Mouse (Mus musculus): ENCODE measurements around the gene Dnmt1.

Gene Dnmt1

GRCm38 (mm10) chr9:20976961-20977689, 17.4 kb upstream of the Dnmt1 start:
- no peak for DNase-seq (ENCODE audit: low read depth)

GRCm38 (mm10) chr9:20976216-20976960, 16.7 kb upstream of the Dnmt1 start, which contains the start of gene S1pr2:
TSS of gene S1pr2 (minus strand) at chr9:20976781.
- peak; percentile 81 for DNase-seq (ENCODE audit: low read depth)

- no peak for DNase-seq (ENCODE audit: low read depth)
These were observed 15.9 kb upstream of the Dnmt1 start for GRCm38 (mm10) chr9:20975431-20976215.

DNA sequence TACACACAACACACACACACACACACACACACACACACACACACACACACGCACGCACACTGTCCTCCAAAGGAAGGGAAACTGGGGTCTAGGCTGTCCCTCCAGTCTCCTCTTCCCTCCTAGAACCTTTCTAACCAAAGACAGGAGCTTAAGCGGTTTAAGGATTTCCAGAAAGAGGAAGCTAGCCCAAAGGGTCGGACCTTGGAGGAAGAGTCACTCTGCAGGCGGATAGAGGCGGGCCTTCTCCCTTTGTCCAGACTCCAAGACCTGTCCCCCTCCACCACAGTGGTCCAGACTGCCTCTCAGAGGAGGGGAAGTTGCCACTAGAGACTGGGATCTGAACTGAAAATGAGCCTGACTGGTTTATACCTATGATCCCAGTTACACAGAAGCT, 14.0 kb upstream of the Dnmt1 start:
- peak; percentile 62 for DNase-seq (ENCODE audit: low read depth)

- DNase-seq (ENCODE audit: low read depth), result no peak
These were observed 13.5 kb upstream of the Dnmt1 start for GRCm38 (mm10) chr9:20973001-20973681.

DNA sequence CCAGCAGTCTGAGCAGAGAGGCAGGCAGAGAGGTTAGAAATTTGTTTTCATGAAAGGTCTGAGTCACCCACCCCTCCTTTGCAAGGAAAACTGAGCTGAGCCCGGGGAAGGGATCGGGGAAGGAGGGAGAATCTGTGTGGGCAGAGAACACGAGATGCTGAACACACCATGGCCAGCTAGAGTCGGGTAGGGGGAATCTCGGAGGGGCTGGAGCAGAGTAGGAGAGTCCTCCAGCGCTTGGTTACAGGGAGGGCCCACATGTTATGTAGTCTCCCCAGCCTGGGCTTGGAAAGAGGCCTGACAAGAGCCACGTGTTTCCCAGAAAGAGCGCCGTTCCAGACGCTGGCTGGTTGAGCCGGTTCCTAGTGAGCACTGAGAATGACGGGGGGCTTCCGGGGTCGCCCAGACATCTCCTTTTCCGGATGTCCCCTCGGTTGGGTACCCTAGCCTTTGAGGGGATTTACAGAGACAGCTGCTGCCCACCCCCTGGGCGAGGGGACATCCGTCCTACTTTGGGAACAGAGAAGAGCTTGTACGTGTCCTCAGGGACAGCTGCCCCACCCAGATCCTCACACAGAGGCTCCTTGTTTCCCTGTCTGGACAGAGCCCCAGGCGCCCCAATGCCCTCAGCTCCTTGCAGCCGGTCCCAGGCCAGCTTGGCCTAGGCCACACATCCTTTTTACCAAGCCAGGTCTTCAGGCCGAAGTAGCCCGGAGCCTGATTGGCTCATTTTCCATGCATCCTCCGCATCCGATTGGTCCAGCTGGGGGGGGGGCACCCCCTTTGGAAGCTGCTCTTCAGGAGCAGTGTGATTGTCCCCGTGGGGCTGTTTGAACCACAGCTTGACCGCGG, 12.7 kb upstream of the Dnmt1 start:
- DNase-seq (ENCODE audit: low read depth), result no peak

- DNase-seq (ENCODE audit: low read depth), result no peak
These were observed 12.1 kb upstream of the Dnmt1 start for GRCm38 (mm10) chr9:20971751-20972140.

DNA sequence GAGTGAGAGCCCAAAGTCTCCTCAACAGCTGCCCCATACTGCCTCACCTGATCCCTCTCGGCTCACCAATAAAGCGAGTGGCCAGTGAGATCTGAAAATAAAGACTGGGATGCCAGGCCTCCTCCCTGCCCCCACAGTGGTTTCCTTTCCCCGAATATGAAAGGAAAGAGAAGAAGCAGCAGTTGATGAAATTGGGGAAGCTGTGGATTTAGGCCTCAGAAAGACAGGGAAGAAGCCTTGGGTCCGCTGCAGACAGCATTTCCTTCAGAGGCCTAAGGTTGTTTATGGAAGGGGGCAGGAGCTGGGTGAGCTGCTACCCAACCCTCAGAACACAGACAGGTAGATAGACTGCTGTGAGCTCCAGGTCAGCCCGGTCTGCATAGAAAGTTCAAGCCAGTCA, 7.1 kb upstream of the Dnmt1 start:
- DNase-seq (ENCODE audit: low read depth), result no peak

GRCm38 (mm10) chr9:20966008-20966407, 6.3 kb upstream of the Dnmt1 start:
- no peak for DNase-seq (ENCODE audit: low read depth)

- no peak for DNase-seq (ENCODE audit: low read depth)
These were observed 5.9 kb upstream of the Dnmt1 start for GRCm38 (mm10) chr9:20965606-20966005.

GRCm38 (mm10) chr9:20961557-20961956, 1.9 kb upstream of the Dnmt1 start:
- peak; percentile 86 for DNase-seq (ENCODE audit: low read depth)

- no peak for DNase-seq (ENCODE audit: low read depth)
These were observed 2.7 kb downstream of the Dnmt1 start for GRCm38 (mm10) chr9:20956989-20957388.

DNA sequence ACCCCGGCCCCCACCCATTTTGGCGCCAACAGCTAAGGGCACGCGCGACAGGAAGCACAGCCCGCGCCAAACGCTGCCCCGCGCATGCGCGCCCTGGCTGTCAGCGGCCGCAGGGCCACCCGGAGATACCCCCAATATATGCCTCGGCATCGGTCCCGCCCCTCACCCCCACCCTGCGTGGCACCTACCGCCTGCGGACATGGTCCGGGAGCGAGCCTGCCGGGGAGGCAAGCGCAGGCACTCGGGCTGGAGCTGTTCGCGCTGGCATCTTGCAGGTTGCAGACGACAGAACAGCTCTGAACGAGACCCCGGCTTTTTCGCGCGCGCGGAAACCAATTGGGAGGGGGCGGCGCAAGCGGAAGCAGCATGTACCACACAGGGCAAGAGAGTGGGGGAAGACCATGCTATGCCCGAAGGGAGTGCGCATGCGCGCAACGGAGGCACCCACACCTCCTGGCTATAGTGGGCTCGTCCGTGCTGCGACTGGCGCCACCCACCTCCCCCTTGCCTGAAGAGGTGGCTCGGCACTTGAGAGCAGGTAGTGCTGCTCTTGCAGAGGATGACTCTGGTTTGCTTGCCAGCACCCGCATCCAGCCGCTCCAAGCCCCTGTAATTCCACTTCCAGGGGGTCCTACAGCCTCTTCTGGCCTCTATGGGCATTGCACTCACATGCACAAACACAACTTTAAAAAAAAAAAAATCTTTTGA, 7.0 kb downstream of the Dnmt1 start:
- peak; percentile 97 for DNase-seq (ENCODE audit: low read depth)

DNA sequence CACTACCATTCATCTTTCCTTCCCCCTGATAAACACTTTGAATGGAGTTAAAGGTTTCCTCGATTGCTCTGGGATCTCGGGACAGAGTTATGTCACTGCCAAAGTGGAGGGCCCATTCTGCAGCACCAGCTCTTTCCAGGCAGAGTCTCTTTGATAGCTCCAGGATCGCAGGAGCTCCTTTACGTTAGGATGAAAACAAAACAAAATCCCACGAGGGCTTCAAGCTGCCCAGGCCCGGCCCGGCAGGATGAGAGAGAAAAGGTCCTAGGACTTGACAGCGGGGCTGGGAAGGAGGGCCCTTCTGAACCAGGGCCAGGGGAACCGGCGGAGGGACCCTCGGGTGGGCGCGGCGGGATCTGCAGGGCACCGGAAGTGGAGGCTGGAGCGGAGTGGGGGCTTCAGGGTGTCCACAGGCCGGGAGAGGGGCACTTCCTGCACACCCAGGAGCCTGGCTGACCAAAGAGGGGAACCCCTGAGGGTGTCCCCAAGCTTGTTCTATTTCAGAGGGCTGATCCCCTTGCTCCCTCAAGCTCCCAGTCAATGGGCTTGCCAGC, 7.6 kb downstream of the Dnmt1 start:
- no peak for DNase-seq (ENCODE audit: low read depth)

DNA sequence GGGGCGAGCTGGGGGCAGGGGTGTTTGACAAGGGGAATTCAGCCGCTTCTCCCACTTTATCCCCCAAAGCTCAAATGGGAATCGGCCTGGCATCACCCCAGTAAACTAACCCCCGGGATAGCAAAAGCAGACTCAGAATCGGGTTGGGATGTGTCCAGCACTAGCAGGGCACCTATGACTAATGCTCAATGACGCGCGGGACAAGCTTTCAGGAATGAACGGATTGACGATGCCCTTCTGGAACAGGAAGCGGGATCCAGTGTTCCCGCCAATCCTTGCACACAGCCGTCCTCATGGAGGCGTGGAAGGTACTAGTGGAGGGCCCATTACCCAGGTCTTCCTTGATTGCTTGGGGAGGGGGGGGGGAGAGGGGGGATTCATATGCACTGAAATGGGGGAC, 8.2 kb downstream of the Dnmt1 start:
- peak; percentile 49 for DNase-seq (ENCODE audit: low read depth)

- DNase-seq (ENCODE audit: low read depth), result no peak
These were observed 9.3 kb downstream of the Dnmt1 start for GRCm38 (mm10) chr9:20950419-20950818.

- peak; percentile 53 for DNase-seq (ENCODE audit: low read depth)
These were observed 13.4 kb downstream of the Dnmt1 start for GRCm38 (mm10) chr9:20946066-20946880.

GRCm38 (mm10) chr9:20944697-20945370, 14.9 kb downstream of the Dnmt1 start:
- peak; percentile 46 for DNase-seq (ENCODE audit: low read depth)

DNA sequence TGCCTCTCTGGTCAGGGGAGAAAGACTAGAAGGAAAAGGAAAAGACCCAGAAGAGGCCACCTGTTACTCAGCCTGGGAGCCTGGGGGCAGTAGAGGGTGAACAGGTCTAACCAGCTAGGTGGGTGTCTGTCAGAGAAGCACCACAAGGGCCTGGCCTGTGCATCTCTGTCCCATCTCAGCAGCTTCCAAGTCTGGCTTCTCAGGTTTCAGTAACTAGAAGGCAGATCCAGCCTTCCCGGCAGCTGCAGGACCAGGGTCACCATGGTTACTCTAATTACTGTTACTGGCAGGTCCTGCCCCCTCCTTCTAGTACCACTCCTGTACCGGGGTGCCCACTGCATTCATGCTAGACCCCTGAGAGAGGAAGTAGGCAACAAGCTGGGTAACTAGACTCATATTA, 15.8 kb downstream of the Dnmt1 start:
- no peak for DNase-seq (ENCODE audit: low read depth)
